Mouse (Mus musculus): ENCODE measurements at regions not wholly inside any gene's neighbourhood (a gene's known extent, or its start where the extent isn't known, plus 50 kb on each side); places are given as distances from the start of the nearest gene placed in this dataset.

DNA sequence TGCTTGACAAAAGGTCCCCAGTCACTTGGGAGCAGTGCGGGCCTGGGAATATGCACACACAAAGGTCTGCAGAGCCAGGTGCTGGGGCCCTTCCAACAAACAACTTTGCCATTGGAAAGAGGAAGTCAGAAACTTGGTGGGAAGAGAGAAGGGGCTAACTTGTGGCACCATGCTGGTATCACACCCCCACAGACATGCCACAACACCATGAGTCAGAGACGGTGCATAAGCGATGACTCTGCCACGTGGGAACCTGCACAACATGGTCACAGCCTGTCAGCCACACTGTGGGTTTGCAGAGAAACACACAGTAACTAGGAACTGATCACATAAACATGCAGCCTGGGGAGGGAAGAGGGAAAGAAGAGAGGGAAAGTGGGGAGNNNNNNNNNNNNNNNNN lies 201.1 kb upstream of the Mvb12b start:
- H3K27ac ChIP-seq (replicated peaks; ENCODE audit: low read depth, low read length), result no peak overlapping the region
- ATAC-seq (ENCODE audit: low read depth) (no peak), DNase-seq (ENCODE audit: low spot score) (no peak)
- 62% methylated on average over 4 of the region's 4 CpGs for WGBS
- H3K4me3 ChIP-seq (ENCODE audit: low read depth, low read length), result no peak overlapping the region
- no peaks in the 10 kb centered on the region for H3K4me1 ChIP-seq (ENCODE audit: control insufficient read depth, insufficient read depth, low read length)
- H3K9me3 ChIP-seq (ENCODE audit: control insufficient read depth, low read length), result no peaks in the 10 kb centered on the region
- H3K4me2 ChIP-seq (ENCODE audit: low read depth, low read length), result no peak overlapping the region
- no peaks in the 10 kb centered on the region for H3K27me3 ChIP-seq (replicated peaks; ENCODE audit: control insufficient read depth, insufficient read depth, low read length)
- H3K36me3 ChIP-seq (ENCODE audit: control insufficient read depth, insufficient read depth, low read length), result no peaks in the 10 kb centered on the region
- no peak overlapping the region for H3K9ac ChIP-seq (ENCODE audit: low read depth, low read length)

DNA sequence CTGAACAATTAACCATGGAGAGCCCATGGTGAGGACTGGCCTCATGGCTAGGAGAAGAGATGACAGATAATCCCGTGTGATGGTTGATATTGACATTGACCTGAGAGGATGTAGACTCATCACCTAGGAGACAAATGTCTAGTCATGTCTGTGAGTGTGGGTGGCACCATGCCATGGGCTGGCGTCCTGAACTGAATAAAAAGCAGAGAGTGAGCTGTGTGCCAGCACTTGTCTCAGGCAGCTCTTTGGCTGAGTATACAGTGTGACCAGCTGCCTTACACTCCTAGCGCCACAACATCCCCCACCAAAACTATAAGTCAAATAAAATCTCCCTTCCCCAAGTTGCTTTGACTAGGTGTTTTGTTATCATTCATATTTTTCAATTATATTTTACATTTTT lies 198.4 kb upstream of the Mvb12b start:
- Histone ChIP-seq H3K27ac (replicated peaks; ENCODE audit: low read depth, low read length) (no peak overlapping the region), H3K4me1 (ENCODE audit: control insufficient read depth, insufficient read depth, low read length) (no peaks in the 10 kb centered on the region), H3K27me3 (replicated peaks; ENCODE audit: control insufficient read depth, insufficient read depth, low read length) (no peaks in the 10 kb centered on the region), H3K4me3 (ENCODE audit: low read depth, low read length) (no peak overlapping the region), H3K4me2 (ENCODE audit: low read depth, low read length) (no peak overlapping the region), H3K36me3 (ENCODE audit: control insufficient read depth, insufficient read depth, low read length) (no peaks in the 10 kb centered on the region), H3K9me3 (ENCODE audit: control insufficient read depth, low read length) (no peaks in the 10 kb centered on the region), H3K9ac (ENCODE audit: low read depth, low read length) (no peak overlapping the region)
- DNase-seq (ENCODE audit: low spot score) (no peak), ATAC-seq (ENCODE audit: low read depth) (no peak)
- WGBS, result 83% methylated on average over 3 of the region's 3 CpGs

DNA sequence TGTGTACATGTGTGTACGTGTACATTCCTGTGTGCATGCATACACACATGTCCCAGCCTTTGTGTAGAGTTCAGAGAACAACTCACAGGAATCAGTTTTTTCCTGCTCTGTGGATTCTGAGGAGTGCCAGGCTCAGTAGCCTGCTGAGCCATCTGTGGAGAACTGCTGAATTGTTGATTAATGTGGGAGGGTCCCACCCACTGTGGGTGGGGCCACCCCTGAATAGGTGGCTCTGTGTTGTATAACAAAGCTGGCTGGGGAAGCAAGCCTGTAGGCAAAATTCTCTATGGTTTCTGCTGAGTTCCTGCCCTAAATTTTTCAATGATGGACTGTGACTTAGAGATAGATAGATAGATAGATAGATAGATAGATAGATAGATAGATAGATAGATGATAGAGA lies 196.8 kb upstream of the Mvb12b start:
- DNase-seq (ENCODE audit: low spot score) (peak; percentile 17), ATAC-seq (ENCODE audit: low read depth) (no peak)
- Histone ChIP-seq H3K27ac (replicated peaks; ENCODE audit: low read depth, low read length) (no peak overlapping the region), H3K4me3 (ENCODE audit: low read depth, low read length) (no peak overlapping the region), H3K4me2 (ENCODE audit: low read depth, low read length) (no peak overlapping the region), H3K27me3 (replicated peaks; ENCODE audit: control insufficient read depth, insufficient read depth, low read length) (no peaks in the 10 kb centered on the region), H3K9me3 (ENCODE audit: control insufficient read depth, low read length) (no peaks in the 10 kb centered on the region), H3K9ac (ENCODE audit: low read depth, low read length) (no peak overlapping the region), H3K36me3 (ENCODE audit: control insufficient read depth, insufficient read depth, low read length) (no peaks in the 10 kb centered on the region), H3K4me1 (ENCODE audit: control insufficient read depth, insufficient read depth, low read length) (no peaks in the 10 kb centered on the region)
- WGBS, result 55% methylated on average over 1 of the region's 1 CpGs

DNA sequence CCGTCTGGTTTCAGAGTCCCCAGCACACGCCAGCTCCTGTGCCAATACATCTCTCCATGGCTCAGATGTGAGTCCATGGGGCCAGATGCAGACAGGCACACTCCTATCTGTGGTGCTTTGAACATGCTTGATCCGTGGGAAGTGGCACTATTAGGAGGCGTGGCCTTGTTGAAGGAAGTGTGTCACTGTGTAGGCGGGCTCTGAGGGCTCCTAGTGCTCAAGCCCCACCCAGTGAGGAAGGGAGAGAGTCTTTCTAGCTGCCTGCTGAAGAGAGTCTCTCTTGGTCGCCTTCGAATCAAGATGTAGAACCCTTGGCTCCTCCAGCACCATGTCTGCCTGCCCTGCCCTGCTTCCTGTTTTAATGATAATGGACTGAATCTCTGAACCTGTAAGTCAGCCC lies 194.7 kb upstream of the Mvb12b start:
- Histone ChIP-seq H3K27me3 (replicated peaks; ENCODE audit: control insufficient read depth, insufficient read depth, low read length) (no peaks in the 10 kb centered on the region), H3K36me3 (ENCODE audit: control insufficient read depth, insufficient read depth, low read length) (no peaks in the 10 kb centered on the region), H3K9ac (ENCODE audit: low read depth, low read length) (no peak overlapping the region), H3K4me2 (ENCODE audit: low read depth, low read length) (no peak overlapping the region), H3K27ac (replicated peaks; ENCODE audit: low read depth, low read length) (no peak overlapping the region), H3K9me3 (ENCODE audit: control insufficient read depth, low read length) (no peaks in the 10 kb centered on the region), H3K4me3 (ENCODE audit: low read depth, low read length) (no peak overlapping the region), H3K4me1 (ENCODE audit: control insufficient read depth, insufficient read depth, low read length) (no peaks in the 10 kb centered on the region)
- ATAC-seq (ENCODE audit: low read depth) (no peak), DNase-seq (ENCODE audit: low spot score) (no peak)
- 74% methylated on average over 7 of the region's 7 CpGs for WGBS

DNA sequence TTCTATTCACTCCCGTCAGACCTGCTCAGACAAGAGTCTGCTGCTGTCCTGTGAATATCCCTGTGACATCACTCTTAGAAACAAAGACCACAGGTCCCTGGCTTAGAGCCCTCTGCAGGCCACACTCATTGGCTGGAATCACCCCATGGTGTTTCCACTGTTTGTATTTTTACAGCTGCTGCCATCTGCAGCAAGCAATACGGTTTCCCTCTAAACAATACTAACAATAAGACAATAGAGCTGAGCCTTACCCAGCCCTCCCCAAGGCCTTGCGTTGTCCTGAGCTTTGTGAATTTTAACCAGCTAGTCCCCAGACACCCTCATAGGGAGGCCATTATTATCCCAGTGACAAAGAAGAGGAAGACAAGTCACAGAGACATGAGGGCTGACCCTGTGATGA lies 192.4 kb upstream of the Mvb12b start:
- Histone ChIP-seq H3K4me3 (ENCODE audit: low read depth, low read length) (no peak overlapping the region), H3K27me3 (replicated peaks; ENCODE audit: control insufficient read depth, insufficient read depth, low read length) (no peaks in the 10 kb centered on the region), H3K27ac (replicated peaks; ENCODE audit: low read depth, low read length) (no peak overlapping the region), H3K4me1 (ENCODE audit: control insufficient read depth, insufficient read depth, low read length) (no peaks in the 10 kb centered on the region), H3K36me3 (ENCODE audit: control insufficient read depth, insufficient read depth, low read length) (no peaks in the 10 kb centered on the region), H3K9ac (ENCODE audit: low read depth, low read length) (no peak overlapping the region), H3K4me2 (ENCODE audit: low read depth, low read length) (no peak overlapping the region), H3K9me3 (ENCODE audit: control insufficient read depth, low read length) (no peaks in the 10 kb centered on the region)
- ATAC-seq (ENCODE audit: low read depth), result no peak
- 43% methylated on average over 3 of the region's 3 CpGs for WGBS
- DNase-seq (ENCODE audit: low spot score), result no peak

DNA sequence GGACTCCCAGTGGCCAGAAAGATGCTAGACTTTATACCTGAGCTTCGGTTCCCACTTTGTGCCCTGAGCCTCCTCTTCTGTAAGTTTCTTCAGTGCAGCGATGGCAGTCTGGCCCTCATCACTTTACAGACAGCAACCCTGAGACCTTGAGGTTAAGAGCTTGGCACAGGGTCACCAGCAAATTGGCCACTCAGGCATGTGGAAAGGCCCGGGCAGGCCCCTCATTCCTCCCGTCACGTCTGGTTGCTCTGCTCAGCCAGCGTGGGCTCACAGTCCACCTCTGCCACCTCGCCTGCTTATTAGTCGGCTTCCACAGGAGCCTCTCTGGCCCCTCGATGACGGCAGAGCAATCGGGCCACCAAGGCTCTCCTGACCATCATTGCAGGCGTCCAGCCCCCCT lies 191.5 kb upstream of the Mvb12b start:
- WGBS, result 77% methylated on average over 12 of the region's 12 CpGs
- Histone ChIP-seq H3K36me3 (ENCODE audit: control insufficient read depth, insufficient read depth, low read length) (no peaks in the 10 kb centered on the region), H3K4me3 (ENCODE audit: low read depth, low read length) (no peak overlapping the region), H3K9me3 (ENCODE audit: control insufficient read depth, low read length) (no peaks in the 10 kb centered on the region), H3K4me2 (ENCODE audit: low read depth, low read length) (no peak overlapping the region), H3K9ac (ENCODE audit: low read depth, low read length) (no peak overlapping the region), H3K4me1 (ENCODE audit: control insufficient read depth, insufficient read depth, low read length) (no peaks in the 10 kb centered on the region), H3K27me3 (replicated peaks; ENCODE audit: control insufficient read depth, insufficient read depth, low read length) (no peaks in the 10 kb centered on the region), H3K27ac (replicated peaks; ENCODE audit: low read depth, low read length) (no peak overlapping the region)
- no peak for DNase-seq (ENCODE audit: low spot score)
- no peak for ATAC-seq (ENCODE audit: low read depth)

DNA sequence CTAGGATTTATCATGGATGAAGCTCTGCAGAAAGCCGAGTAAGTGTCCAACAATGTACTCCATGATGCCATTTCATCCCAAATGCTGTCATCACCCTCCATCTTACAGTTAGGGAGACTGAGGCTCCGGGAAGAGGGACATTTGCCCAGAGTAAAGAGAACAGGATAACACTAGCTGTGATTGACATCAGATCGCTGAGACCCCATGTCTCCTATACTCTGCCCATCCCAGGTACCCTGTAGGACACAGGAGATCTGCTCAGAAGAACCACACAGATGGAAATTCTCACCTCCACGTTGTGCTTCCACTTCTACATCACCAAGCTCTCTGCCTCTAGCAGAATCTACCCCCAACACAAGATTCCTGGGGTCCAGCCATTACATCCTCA lies 191.1 kb upstream of the Mvb12b start:
- H3K4me2 ChIP-seq (ENCODE audit: low read depth, low read length), result no peak overlapping the region
- no peaks in the 10 kb centered on the region for H3K4me1 ChIP-seq (ENCODE audit: control insufficient read depth, insufficient read depth, low read length)
- H3K36me3 ChIP-seq (ENCODE audit: control insufficient read depth, insufficient read depth, low read length), result no peaks in the 10 kb centered on the region
- no peak overlapping the region for H3K9ac ChIP-seq (ENCODE audit: low read depth, low read length)
- H3K4me3 ChIP-seq (ENCODE audit: low read depth, low read length), result no peak overlapping the region
- DNase-seq (ENCODE audit: low spot score) (no peak), ATAC-seq (ENCODE audit: low read depth) (no peak)
- no peak overlapping the region for H3K27ac ChIP-seq (replicated peaks; ENCODE audit: low read depth, low read length)
- H3K27me3 ChIP-seq (replicated peaks; ENCODE audit: control insufficient read depth, insufficient read depth, low read length), result no peaks in the 10 kb centered on the region
- H3K9me3 ChIP-seq (ENCODE audit: control insufficient read depth, low read length), result no peaks in the 10 kb centered on the region
- WGBS, result 79% methylated on average over 4 of the region's 4 CpGs

DNA sequence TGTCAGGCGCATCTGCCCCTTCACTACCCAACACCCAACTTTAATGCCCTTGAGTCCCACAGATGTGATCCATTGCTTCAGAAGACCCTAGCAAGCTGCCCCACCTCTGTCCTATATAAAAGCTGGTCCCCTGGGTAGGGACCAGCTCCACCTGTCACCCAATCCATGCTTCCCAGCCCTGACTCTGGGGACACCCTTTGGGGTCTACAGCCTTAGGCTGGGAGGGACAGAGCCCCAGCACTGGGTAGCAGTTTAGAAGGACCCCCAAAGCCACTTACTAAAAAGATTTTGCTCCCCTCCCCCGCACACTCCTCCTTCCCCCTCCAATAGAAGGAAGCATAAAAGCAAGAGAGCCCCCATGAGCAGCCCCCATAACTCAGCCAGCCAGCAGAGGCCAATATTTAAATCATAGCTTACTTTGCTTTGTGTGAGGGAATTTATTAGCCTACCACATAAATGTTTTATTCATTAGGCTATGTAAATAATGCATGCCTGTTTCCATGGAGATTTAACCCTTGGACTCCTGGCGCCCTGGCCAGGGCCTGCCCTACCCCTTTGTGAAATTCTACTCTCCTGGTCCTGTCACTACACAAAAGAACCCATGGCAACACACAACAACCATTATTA lies 190.6 kb upstream of the Mvb12b start:
- Histone ChIP-seq H3K27ac (replicated peaks; ENCODE audit: low read depth, low read length) (no peak overlapping the region), H3K4me1 (ENCODE audit: control insufficient read depth, insufficient read depth, low read length) (no peaks in the 10 kb centered on the region), H3K9me3 (ENCODE audit: control insufficient read depth, low read length) (no peaks in the 10 kb centered on the region), H3K4me2 (ENCODE audit: low read depth, low read length) (no peak overlapping the region), H3K27me3 (replicated peaks; ENCODE audit: control insufficient read depth, insufficient read depth, low read length) (no peaks in the 10 kb centered on the region), H3K36me3 (ENCODE audit: control insufficient read depth, insufficient read depth, low read length) (no peaks in the 10 kb centered on the region), H3K9ac (ENCODE audit: low read depth, low read length) (no peak overlapping the region), H3K4me3 (ENCODE audit: low read depth, low read length) (no peak overlapping the region)
- no peak for DNase-seq (ENCODE audit: low spot score)
- no peak for ATAC-seq (ENCODE audit: low read depth)
- WGBS, result 75% methylated on average over 3 of the region's 3 CpGs

DNA sequence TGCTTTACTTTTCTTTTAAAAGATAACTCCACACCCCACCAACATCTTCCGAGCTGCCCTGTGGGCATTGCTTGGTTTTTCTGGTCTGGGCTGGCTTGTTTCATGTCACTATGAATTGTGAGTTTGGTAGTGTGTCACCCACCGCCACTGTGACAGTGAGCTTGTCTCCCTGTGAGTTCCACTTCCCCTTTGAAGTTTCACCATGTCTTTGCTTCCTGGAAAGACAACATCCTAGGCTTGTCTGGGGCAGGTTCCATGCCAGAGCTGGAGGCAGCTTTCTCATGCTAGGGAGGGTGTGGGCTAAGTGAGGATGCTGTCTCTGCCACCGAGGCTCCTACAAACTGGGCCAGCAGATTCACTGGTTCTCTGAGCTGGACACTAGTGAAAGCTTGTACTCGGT lies 188.6 kb upstream of the Mvb12b start:
- no peaks in the 10 kb centered on the region for H3K9me3 ChIP-seq (ENCODE audit: control insufficient read depth, low read length)
- no peak overlapping the region for H3K9ac ChIP-seq (ENCODE audit: low read depth, low read length)
- 71% methylated on average over 4 of the region's 4 CpGs for WGBS
- no peaks in the 10 kb centered on the region for H3K27me3 ChIP-seq (replicated peaks; ENCODE audit: control insufficient read depth, insufficient read depth, low read length)
- no peaks in the 10 kb centered on the region for H3K36me3 ChIP-seq (ENCODE audit: control insufficient read depth, insufficient read depth, low read length)
- no peak overlapping the region for H3K4me3 ChIP-seq (ENCODE audit: low read depth, low read length)
- ATAC-seq (ENCODE audit: low read depth) (no peak), DNase-seq (ENCODE audit: low spot score) (no peak)
- no peak overlapping the region for H3K4me2 ChIP-seq (ENCODE audit: low read depth, low read length)
- H3K4me1 ChIP-seq (ENCODE audit: control insufficient read depth, insufficient read depth, low read length), result no peaks in the 10 kb centered on the region
- no peak overlapping the region for H3K27ac ChIP-seq (replicated peaks; ENCODE audit: low read depth, low read length)
